Mouse (Mus musculus) cerebellum, adult 2 months (tissue): Measurements from ENCODE around the gene Ccdc42.

Experiments used
- CTCF ChIP-seq: fragments of 200-500 bp; IDR thresholded peaks from 2 replicates; pipeline ENCODE4 v1.5.1; 2011; ENCODE audit warnings: low read depth, mild to moderate bottlenecking, control low read depth, low read length, moderate library complexity, borderline replicate concordance; ENCODE audit not compliant: insufficient read depth
- POLR2A ChIP-seq: fragments of 200-500 bp; IDR thresholded peaks from 2 replicates; pipeline ENCODE4 v1.6.1; 2011; ENCODE audit warnings: low read length, control low read depth, borderline replicate concordance; ENCODE audit not compliant: insufficient read depth

DNA sequence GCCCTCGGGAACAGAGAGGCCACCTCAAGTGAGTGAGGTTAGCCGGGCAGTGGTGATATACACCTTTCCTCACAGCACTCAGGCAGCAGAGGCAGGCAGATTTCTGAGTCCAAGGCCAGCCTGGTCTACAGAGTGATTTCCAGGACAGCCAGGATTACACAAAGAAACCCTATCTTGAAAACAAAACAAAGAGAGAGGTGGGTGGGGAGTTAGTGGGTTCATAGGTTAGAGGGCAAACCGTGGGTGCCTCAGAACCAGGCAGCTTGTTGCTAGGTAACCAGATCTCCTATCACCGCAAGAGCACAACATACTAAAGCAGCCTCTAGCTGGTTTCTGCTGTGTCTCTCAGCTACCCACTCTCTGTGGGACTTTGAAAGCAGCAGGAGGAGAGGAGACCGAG lies at the start of gene Ccdc42:
- TF ChIP-seq POLR2A (no peak), CTCF (no peak)
